Mouse (Mus musculus): ENCODE measurements around the gene Qprt.

GRCm38 (mm10) chr7:127139562-127139961, 17.5 kb upstream of the Qprt start:
- TF ChIP-seq POLR2A (IDR thresholded peaks at IDR 0.05; ENCODE audit: insufficient read depth, low read depth, low read length) (no peak), CTCF (IDR thresholded peaks at IDR 0.05; ENCODE audit: insufficient read depth, low read depth, low read length) (no peak)

Measured in olfactory bulb, adult 2 months (tissue).